Mouse (Mus musculus): Measurements from ENCODE around the gene Baiap2l2. TPM values are rescaled to one million over a fixed set of nuclear protein-coding genes. Genes with fewer than 3 reads are reported as not detected.

The Baiap2l2 gene
- not detected in 2 replicates for polyA plus RNA-seq (2012)

DNA sequence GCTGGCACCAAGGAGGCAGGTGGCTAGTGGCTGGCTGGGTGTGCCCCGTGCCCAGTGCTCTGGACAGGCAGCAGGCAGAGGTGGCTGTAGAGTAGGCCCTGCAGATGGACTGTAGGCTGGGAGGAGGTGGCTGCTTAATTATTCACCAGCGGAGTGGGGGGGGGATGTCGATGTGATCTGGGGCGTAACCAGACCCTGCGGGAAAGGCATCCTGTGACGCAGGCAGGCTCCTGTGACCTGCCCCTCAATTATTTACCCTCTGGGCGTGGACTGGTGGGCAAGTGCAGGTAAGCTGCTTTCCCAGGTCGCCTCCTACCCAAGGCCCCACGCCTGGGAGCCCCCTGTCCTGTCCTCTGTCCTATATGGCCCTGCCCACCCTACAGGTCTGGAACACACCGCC lies at the start of gene Baiap2l2:
Gene Baiap2l2, minus strand, starts transcription at position 139 of the 400 bp plus-strand sequence.
- no peak within 1 kb of the TSS for H3K4me3 ChIP-seq (replicated peaks)
- no peaks in the 10 kb centered on the region for H3K27me3 ChIP-seq (ENCODE audit: control insufficient read depth)
- peaks cover 37% of the 10 kb centered on the region for H3K36me3 ChIP-seq (ENCODE audit: control insufficient read depth)
- no peaks in the 10 kb centered on the region for H3K9me3 ChIP-seq (ENCODE audit: control insufficient read depth, low read length)
- TF ChIP-seq TAL1 (IDR thresholded peaks at IDR 0.05; ENCODE audit: low read length), result no peak
- no peak for TF ChIP-seq GATA1 (IDR thresholded peaks at IDR 0.05; ENCODE audit: low read length)
- peaks cover 22% of the 10 kb centered on the region for H3K4me1 ChIP-seq (ENCODE audit: control insufficient read depth)

DNA sequence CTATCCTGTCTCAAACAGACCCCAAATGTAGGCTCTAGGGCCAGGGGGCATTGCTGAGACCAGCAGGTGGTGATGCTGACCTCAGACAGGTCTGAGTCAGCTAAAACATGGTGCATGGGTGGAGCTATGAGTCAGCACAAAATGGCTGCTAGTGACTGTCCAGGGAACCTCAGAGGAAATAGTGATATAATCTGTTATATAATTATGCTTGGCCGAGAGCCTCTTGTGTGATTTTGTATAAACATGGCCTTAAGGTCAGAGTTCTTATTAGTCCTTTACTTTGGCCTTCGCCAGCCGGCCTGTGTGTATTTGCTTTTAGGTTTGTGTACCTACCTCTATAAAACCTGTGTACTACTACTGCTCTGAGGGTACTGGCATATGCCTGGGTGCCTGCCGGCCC lies 48.1 kb upstream of the Baiap2l2 start:
- no peak overlapping the region for H3K4me3 ChIP-seq (replicated peaks)
- peaks cover 5% of the 10 kb centered on the region for H3K27me3 ChIP-seq (ENCODE audit: control insufficient read depth)
- no peaks in the 10 kb centered on the region for H3K36me3 ChIP-seq (ENCODE audit: control insufficient read depth)
- peaks cover 24% of the 10 kb centered on the region for H3K4me1 ChIP-seq (ENCODE audit: control insufficient read depth)
- H3K9me3 ChIP-seq (ENCODE audit: control insufficient read depth, low read length), result peaks cover 6% of the 10 kb centered on the region
- TF ChIP-seq TAL1 (IDR thresholded peaks at IDR 0.05; ENCODE audit: low read length), result no peak

DNA sequence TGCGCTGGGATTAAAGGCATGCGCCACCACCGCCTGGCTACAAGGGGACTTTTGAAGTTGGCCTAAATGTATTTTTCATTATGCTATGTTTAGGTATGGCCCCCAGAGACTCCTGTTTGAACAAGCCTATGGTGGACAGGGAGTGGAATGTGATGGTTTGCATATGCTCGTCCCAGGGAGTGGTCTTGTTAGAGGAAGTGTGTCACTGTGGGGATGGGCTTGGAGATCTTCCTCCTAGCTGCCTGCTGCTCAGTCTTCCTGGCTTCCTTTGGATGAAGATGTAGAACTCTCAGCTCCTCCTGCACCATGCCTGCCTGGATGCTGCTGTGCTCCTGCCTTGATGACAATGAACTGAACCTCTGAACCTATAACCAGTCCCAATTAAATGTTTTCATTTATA lies 45.2 kb upstream of the Baiap2l2 start:
- no peak overlapping the region for H3K4me3 ChIP-seq (replicated peaks)
- peaks cover 4% of the 10 kb centered on the region for H3K9me3 ChIP-seq (ENCODE audit: control insufficient read depth, low read length)
- peaks cover 51% of the 10 kb centered on the region for H3K4me1 ChIP-seq (ENCODE audit: control insufficient read depth)
- no peaks in the 10 kb centered on the region for H3K36me3 ChIP-seq (ENCODE audit: control insufficient read depth)
- TF ChIP-seq TAL1 (IDR thresholded peaks at IDR 0.05; ENCODE audit: low read length) (no peak), GATA1 (IDR thresholded peaks at IDR 0.05; ENCODE audit: low read length) (no peak)
- no peaks in the 10 kb centered on the region; the same call in 1 of the 2 replicates for H3K27me3 ChIP-seq (ENCODE audit: control insufficient read depth)

DNA sequence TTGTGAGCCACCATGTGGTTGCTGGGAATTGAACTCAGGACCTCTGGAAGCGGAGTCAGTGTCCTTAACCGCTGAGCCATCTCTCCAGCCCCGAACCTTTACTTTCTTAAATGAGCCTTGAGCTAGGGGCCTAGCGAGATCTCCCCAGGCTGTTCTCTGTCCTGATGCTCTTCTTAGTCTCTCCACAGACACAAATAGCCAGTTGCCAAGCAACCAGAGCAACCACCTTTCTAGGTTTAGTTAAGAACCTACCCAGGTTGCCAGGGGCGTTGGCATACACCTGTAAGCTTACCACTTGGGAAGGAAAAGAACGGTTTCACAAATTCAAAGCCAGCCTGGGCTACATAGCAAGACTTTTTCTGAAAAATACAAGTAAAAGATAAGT lies 44.6 kb upstream of the Baiap2l2 start:
- H3K9me3 ChIP-seq (ENCODE audit: control insufficient read depth, low read length), result peaks cover 4% of the 10 kb centered on the region
- no peaks in the 10 kb centered on the region; the same call in 1 of the 2 replicates for H3K36me3 ChIP-seq (ENCODE audit: control insufficient read depth)
- H3K4me1 ChIP-seq (ENCODE audit: control insufficient read depth), result peaks cover 57% of the 10 kb centered on the region
- TF ChIP-seq GATA1 (IDR thresholded peaks at IDR 0.05; ENCODE audit: low read length), result no peak
- no peak for TF ChIP-seq TAL1 (IDR thresholded peaks at IDR 0.05; ENCODE audit: low read length)
- H3K4me3 ChIP-seq (replicated peaks), result no peak overlapping the region
- no peaks in the 10 kb centered on the region for H3K27me3 ChIP-seq (ENCODE audit: control insufficient read depth)

DNA sequence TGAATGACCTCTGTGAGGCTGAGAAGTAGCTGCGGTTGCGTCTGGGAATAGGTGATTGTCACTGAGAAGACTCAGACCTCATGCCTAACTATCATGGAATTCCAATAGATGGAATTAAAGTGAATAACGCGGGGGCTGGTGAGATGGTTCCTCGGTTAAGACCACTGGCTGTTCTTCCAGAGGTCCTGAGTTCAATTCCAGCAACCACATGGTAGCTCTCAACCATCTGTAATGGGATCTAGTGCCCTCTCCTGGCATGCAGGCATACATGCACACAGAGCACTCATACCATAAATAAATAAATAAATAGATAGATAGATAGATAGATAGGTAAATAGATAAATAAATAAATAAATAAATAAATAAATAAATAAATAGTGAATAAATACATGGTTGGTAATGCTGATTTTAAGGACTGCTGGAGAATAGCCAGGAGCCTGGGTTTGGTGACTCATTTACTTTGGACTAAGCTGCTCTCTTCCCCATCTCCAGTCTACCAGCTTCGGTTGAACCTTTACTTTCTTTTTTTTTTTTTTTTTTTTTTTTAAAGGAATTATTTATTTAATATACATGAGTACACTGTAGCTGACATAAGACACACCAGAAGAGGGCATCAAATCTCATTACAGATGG lies 44.1 kb upstream of the Baiap2l2 start:
- Histone ChIP-seq H3K4me3 (replicated peaks) (no peak overlapping the region), H3K36me3 (ENCODE audit: control insufficient read depth) (peaks cover 4% of the 10 kb centered on the region), H3K4me1 (ENCODE audit: control insufficient read depth) (peaks cover 62% of the 10 kb centered on the region), H3K9me3 (ENCODE audit: control insufficient read depth, low read length) (peaks cover 4% of the 10 kb centered on the region), H3K27me3 (ENCODE audit: control insufficient read depth) (no peaks in the 10 kb centered on the region)
- TF ChIP-seq GATA1 (IDR thresholded peaks at IDR 0.05; ENCODE audit: low read length) (no peak), TAL1 (IDR thresholded peaks at IDR 0.05; ENCODE audit: low read length) (no peak)

DNA sequence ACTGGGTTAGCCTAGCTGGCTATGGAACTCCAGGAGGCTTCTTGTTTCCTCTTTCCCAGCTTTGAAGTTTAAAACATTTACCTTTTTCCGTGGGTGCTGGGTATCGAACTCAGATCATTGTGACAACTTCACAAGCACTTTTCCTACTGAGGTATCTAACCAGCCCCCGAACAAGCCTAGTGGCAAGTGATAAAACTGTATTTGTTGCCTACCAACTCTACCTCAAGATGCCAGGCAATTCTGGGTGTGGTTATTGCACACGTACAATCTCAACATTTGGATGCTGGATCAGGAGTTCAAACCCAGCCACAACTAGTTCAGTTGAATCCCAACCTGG lies 43.6 kb upstream of the Baiap2l2 start:
- Histone ChIP-seq H3K36me3 (ENCODE audit: control insufficient read depth) (peaks cover 6% of the 10 kb centered on the region), H3K27me3 (ENCODE audit: control insufficient read depth) (no peaks in the 10 kb centered on the region), H3K9me3 (ENCODE audit: control insufficient read depth, low read length) (peaks cover 4% of the 10 kb centered on the region), H3K4me1 (ENCODE audit: control insufficient read depth) (peaks cover 62% of the 10 kb centered on the region), H3K4me3 (replicated peaks) (peak overlapping the region; percentile 95)
- TF ChIP-seq GATA1 (IDR thresholded peaks at IDR 0.05; ENCODE audit: low read length), result no peak

DNA sequence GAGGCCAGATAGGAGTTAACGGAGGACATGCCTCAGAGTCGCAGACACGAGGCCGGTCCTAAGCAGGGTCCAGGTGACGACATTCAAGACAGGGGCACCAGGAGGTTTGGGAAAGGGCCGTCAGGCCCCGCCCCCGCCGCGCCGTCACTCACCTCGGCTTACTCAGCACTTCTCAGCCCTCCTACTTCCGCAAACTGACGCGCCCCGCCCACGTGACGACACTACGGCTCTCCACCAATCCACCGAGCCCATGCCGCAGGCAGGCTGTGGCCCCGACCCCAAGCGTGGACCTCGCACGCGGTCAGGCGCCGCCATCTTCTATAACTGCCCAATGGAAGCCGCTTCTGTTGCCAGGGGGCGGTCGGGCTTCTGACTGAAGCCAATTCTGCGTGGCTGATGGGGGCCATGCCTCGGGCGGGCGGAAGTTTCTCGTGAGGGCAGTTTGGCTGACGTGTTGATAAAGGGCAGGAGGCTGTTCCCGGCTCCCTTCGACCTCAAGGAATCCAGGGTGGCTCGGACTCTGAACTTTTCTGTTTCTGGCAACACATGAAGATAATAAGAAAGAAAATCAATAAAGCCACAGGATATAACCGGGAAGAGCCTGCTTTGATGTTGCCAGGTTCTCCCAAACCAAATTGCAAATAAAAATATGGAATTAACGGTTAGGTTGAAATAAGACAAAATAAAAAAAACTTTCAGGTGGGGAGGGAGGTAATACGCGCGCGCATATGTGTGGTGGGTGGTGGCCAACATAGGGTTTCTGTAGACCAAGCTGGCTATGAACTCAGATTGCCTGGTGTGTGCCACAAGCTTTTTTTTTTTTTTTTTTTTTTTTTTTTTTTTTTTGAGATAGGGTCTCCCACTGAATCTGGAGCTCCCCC lies 43.0 kb upstream of the Baiap2l2 start, which contains the start of gene Pla2g6:
Gene Pla2g6, minus strand, starts transcription at position 333 of the 881 bp plus-strand sequence.
- H3K36me3 ChIP-seq (ENCODE audit: control insufficient read depth), result peaks cover 9% of the 10 kb centered on the region
- no peaks in the 10 kb centered on the region for H3K27me3 ChIP-seq (ENCODE audit: control insufficient read depth)
- H3K9me3 ChIP-seq (ENCODE audit: control insufficient read depth, low read length), result peaks cover 3% of the 10 kb centered on the region
- H3K4me1 ChIP-seq (ENCODE audit: control insufficient read depth), result peaks cover 62% of the 10 kb centered on the region
- peak within 1 kb of the TSS; percentile 95 for H3K4me3 ChIP-seq (replicated peaks)
- TF ChIP-seq TAL1 (IDR thresholded peaks at IDR 0.05; ENCODE audit: low read length), result no peak
- no peak for TF ChIP-seq GATA1 (IDR thresholded peaks at IDR 0.05; ENCODE audit: low read length)

DNA sequence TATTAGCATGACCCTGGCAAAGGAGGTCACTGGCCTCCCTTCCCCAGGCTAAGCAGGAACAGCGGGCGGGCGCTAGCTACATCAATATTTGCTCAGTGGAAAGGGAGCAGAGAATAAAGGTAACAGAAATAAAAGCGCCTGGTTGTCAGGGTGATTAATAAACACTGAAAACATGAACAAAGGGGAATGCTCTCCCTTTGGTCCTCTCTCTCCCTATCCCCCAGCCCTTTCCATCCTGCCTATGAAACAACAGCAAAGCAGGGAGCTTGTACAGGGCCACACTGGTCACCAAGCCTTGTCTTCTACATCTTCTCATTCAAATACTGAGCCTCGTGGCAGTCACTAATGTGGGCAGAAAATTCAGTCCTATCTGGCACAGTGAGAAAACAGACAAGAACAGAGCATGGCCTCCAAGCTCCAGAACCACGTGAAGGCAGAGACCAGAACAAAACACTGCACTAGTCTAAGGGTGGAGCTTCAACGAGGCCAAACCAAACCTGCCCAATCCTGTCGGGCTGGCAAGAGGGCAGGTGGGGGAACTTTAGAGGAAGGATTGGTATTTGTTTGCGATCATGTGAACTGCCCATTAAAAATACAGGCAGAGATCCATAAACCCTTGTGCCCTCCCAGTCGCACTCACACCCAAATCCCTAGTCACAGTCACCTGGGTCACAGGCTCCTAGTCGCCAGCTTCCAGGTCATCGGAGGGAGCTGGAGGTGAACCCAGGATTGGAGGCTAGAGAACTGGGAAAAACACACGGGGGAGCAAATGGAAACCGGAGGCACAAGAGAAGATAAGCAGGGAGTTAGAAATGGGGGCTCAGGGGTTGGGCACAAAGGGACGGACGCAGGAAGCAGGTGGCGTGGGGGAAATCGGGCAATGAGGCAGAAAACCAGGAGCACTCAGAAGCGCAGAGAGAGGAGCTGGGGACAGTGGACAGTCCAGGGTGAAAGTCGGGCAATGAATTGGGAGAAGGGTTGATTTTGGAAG lies 41.9 kb upstream of the Baiap2l2 start:
- Histone ChIP-seq H3K36me3 (ENCODE audit: control insufficient read depth) (peaks cover 9% of the 10 kb centered on the region), H3K4me3 (replicated peaks) (peak overlapping the region; percentile 95), H3K9me3 (ENCODE audit: control insufficient read depth, low read length) (no peaks in the 10 kb centered on the region), H3K27me3 (ENCODE audit: control insufficient read depth) (no peaks in the 10 kb centered on the region), H3K4me1 (ENCODE audit: control insufficient read depth) (peaks cover 65% of the 10 kb centered on the region)
- TF ChIP-seq TAL1 (IDR thresholded peaks at IDR 0.05; ENCODE audit: low read length), result no peak
- TF ChIP-seq GATA1 (IDR thresholded peaks at IDR 0.05; ENCODE audit: low read length), result no peak

Measured in erythroblast, embryonic 14.5 days (primary cell).